Mouse (Mus musculus) 416B (cell line): ENCODE data around the gene Slc25a22.
"Not testable (repeated sequence)": the region's sequence is repeated elsewhere in the genome, so short reads cannot be mapped to it uniquely, and the experiment has no call there.

Experiments
- DNase-seq: peaks from one replicate; pipeline ENCODE4 v3.0.0; 2011; ENCODE audit warnings: low read depth

Slc25a22 gene

DNA sequence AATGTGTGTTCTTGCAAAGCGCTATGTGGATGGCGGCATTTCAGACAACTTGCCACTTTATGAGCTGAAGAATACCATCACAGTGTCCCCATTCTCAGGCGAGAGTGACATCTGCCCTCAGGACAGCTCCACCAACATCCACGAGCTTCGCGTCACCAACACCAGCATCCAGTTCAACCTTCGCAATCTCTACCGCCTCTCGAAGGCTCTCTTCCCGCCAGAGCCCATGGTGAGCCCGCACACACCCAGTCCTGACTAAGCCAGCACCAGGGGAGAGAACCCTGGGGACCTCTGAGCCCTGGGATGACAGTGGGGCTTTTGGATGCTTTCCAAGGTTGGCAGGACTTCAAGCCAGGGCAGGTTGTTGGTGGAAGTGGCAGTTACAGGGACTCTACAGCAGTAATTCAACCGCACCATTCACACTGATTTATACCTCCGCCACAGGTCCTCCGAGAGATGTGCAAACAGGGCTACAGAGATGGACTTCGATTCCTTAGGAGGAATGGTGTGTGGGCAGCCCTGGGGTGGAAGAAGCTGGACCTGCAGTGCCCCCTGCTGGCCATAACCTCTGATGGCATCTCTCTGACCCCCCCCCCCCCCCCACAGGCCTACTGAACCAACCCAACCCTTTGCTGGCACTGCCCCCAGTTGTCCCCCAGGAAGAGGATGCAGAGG, 20.4 kb upstream of the Slc25a22 start:
- peak; percentile 61 for DNase-seq

DNA sequence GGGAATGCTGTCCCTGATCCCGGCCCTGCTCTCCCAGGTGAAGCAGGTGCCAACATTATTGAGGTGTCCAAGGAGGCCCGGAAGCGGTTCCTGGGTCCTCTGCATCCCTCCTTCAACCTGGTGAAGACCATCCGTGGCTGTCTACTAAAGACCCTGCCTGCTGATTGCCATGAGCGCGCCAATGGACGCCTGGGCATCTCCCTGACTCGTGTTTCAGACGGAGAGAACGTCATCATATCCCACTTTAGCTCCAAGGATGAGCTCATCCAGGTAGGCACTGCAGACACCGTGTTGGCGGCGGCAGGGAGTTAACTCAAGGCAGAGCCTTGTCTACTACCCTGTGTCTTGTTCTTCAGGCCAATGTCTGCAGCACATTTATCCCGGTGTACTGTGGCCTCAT, 19.5 kb upstream of the Slc25a22 start:
- no peak for DNase-seq

- DNase-seq: peak; percentile 64
Observed at GRCm38 (mm10) chr7:141456739-141457138, 19.0 kb upstream of the Slc25a22 start.

GRCm38 (mm10) chr7:141455610-141456314, 18.1 kb upstream of the Slc25a22 start:
- DNase-seq: peak; percentile 83

DNA sequence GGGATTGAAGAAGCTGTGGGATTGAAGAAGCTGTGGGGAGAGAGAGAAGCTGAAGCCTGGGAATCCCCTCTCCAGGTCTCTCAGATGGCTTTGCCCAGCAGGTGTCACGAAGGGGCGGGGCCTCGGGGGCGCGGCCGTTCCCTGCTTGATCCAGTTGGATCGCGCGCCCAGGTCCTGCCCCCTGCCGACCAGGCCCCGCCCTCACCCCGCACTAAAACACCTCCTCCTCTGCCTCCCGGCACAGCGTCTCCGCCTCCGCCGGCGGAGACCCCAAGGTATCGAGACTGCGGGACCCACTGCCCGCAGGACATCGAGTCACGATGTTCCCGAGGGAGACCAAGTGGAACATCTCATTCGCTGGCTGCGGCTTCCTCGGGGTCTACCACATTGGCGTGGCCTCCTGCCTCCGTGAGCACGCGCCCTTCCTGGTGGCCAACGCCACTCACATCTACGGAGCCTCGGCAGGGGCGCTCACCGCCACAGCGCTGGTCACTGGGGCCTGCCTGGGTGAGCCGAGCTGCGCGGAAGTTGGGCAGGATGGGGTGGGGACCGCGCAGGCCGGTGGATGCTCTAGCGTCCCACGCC, 17.4 kb upstream of the Slc25a22 start, which contains the start of gene Pnpla2:
Gene Pnpla2 (plus strand): TSS at position 232 of the 585 bp plus-strand sequence.
- peak; percentile 93 for DNase-seq

DNA sequence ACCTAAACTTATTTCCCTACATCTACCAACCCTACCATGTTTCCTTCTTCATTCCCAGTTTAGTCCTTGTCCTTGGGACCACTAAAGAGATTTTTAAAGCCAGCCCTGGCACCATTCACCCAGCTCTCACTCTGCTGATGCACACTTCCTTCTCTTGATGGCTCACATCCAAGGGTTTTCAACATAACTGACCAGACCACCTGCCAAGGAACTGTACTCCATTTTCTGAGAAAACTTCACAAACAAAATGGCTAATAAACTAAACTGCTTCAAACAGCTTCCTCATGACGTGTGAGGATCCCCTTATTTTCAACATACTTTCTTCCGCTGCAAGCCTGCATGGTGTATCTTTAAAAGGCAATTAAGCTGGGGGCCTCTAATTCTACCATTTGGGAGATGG, 15.9 kb upstream of the Slc25a22 start:
- DNase-seq: peak; percentile 54

DNA sequence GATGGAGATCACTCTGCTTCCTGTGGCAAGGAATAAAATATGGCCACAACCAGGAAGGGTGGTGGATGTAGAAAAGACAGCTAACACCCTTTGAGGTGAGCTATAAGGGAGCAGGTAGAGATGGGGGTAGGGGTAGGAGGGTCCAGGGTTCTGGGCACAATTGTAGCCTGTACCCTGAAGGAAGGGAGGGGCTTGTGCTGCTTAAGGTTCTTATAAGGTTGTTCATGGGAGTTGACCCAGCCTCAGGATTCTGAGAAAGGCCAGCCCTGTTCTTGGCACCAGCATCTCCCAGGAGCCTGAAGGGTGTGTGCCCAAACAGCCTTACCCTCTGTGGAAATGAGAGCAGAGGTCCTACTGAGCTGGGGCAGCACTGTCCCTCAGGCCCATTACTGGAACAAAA, 14.2 kb upstream of the Slc25a22 start:
- DNase-seq: no peak

- DNase-seq: peak; percentile 99
Observed at GRCm38 (mm10) chr7:141447110-141447991, 9.7 kb upstream of the Slc25a22 start, which contains the start of gene Rplp2. Gene Rplp2, plus strand, starts transcription at chr7:141447370.

GRCm38 (mm10) chr7:141446374-141446773, 8.7 kb upstream of the Slc25a22 start:
- DNase-seq: not testable (repeated sequence)

DNA sequence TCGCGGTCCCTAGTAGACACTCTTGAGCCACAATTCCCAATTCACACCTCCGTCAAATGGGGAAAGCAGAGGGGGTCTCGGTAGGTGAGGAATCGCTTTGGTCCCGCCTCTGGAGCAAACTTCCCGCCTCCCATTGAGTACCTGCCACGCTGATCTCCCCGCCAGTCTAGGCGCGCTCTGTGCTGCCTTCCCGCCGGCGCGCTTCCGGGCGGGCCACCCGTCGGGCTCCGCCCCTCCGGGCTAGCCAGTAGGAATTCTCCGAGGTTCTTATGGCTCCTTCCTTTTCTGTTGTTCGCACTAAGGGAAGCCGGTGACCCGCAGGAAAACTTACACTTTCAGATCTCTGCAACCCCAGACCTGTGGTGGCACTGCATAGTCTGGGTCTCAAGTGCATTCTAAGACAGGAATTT, 6.1 kb upstream of the Slc25a22 start, which contains the start of gene Pidd1:
Gene Pidd1 (minus strand): TSS at position 198 of the 410 bp plus-strand sequence.
- DNase-seq: peak; percentile 83

- peak; percentile 86 for DNase-seq
Observed at GRCm38 (mm10) chr7:141443081-141443821, 5.6 kb upstream of the Slc25a22 start.

DNA sequence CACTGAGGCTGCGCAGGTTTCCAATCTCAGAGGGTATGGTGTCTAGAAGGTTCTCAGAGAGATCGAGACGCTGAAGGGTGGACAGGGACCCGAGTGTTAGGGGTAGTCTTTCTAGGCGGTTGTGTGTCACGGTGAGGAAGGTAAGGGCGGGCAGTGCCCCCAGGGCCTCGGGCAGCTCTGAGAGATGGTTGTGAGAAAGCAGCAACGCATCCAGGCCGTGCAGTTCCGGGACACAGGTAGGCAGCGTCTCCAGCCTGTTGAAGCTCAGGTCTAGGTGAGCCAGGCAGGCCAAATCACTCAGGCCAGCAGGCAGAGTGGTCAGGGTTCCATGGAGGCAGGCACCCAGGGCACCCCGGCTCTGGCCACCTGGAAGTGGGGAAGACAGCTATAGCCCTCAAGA, 4.5 kb upstream of the Slc25a22 start:
- no peak for DNase-seq

DNA sequence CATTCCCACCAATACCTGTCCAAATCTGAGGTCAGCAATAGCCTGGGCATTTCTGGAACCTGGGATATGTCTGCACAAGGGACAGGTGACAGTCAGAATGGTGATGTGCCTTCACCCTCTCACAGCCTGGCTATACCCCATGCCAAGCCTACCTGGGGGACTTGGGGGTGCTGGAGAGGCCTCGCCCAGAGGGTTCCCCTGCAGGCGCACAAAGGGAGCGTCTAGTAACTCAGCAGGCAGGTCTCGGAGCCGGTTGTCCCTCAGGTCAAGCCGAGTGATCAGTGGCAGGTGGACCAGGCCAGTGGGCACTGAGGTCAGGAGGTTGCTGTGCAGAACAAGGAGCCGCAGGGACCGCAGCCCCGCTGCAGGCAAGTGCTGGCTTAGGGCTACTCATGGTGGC, 3.8 kb upstream of the Slc25a22 start:
- no peak for DNase-seq

GRCm38 (mm10) chr7:141440613-141441012, 2.9 kb upstream of the Slc25a22 start:
- DNase-seq: peak; percentile 74

DNA sequence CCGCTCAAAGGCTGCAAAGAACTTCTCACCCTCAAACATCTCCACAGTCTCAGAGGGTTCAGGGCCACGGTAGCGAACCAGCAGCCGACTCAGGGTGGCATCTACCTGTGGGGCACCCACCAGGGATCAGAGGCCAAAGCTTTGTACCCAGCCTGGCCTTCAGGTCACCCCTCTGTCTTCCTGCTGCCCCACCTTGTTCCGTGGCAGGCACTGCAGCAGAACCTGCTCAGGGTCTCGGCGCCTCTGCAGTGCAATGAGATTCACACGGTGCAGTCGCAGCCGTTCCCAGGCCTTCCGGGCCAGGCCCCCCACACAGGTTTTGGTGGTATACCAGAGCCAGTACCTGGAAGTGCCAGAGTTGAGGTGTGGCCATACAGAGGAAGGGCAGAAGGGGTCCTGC, 2.1 kb upstream of the Slc25a22 start:
- no peak for DNase-seq

DNA sequence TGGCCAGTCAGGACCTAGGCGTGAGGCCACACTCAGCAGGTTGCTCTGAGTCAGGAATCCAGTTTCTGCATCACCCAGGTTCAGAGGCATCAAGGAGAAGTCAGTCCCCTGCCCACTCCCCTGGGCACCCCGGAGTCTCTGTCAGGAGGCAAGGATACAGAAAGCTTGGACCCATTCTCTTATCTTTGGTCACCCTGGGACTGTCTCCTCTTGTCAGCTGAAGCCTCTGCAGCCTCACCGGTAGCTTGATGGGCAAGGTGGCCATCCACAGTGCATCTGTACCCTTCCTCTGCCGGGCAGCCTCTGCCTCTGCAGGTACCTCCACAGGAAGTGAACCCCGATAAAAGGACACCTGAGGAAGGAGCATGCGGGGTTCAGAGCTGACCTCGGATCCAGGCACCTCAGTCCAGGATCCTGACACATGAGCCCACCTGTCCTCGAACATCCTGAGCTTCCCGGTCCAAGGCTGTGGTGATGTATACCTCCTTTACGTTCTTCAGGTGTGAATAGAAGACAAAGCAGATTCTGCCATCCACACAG, 1.5 kb upstream of the Slc25a22 start:
- DNase-seq: no peak

- DNase-seq: no peak
Observed at GRCm38 (mm10) chr7:141438201-141438968, 693 bp upstream of the Slc25a22 start.

DNA sequence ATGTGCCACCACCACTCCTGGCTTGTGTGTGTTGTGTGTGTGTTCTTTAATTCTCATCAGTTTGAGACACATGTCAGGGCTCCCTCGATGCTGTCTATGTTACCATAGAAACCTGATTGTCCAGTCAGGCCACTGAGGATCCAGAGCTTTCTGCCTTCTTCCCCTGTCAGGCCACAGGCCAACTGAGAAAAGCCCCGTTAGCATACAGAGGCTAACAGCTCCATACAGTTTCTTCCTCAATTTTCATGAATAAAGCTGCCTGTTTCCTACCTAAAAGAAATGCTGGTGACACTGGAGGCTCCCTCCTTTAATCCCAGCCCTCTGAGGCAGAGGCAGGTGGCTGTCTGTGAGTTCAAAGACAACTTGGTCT, 1.2 kb downstream of the Slc25a22 start:
- DNase-seq: no peak

DNA sequence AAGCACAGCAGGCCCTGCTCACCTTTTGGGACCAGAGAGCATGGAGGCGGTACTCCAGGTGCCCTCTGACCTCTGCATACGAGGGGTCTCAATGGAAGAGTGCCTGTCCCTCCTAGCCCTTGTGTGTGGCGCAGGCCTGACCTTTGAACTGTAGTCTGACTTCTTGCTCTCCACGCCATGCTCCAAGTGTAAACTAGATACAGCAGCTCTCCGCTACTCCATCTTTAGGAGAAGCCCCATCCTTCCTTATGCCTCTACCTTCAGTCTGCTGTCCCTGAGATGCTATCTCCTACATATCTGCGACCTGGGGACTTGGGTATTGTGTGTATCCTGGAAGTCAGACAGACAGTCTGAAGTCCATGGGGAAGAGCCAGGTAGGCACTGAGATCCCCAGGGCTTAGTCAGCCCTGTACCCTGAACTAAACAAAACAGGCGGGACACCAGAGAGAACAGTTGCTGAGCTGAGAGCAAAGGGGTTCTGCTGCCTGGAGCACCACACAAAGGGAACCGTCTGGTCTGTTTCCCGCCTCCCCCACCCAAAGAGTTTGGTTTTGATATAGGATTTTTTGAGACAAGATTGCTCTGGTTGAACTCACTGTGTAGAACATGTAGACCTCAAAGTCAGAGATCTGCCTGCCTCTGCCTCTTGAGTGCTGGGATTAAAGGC, 1.7 kb downstream of the Slc25a22 start:
- no peak for DNase-seq
